Mouse (Mus musculus) intestine, embryonic 16.5 days (tissue): ENCODE measurements at regions not wholly inside any gene's neighbourhood (a gene's known extent, or its start where the extent isn't known, plus 50 kb on each side); places are given as distances from the start of the nearest gene placed in this dataset.

Source experiments
- ATAC-seq: fragments of 200-750 bp; cut with Nextera tagmentation; 2 replicates; pipeline ENCODE4 v1.8.0; 2017; ENCODE audit warnings: moderate TSS enrichment, moderate library complexity
- H3K27ac ChIP-seq: fragments of 300-500 bp; sonication (generic); 2 replicates; pipeline ENCODE4 v1.5.1; 2014; ENCODE audit warnings: mild to moderate bottlenecking, low read length
- H3K27me3 ChIP-seq: fragments of 300-500 bp; sonication (generic); replicated peaks from 2 replicates; pipeline ENCODE4 v1.6.1; 2014; ENCODE audit warnings: low read length, control low read depth, mixed read lengths; ENCODE audit not compliant: control insufficient read depth, insufficient read depth
- H3K36me3 ChIP-seq: fragments of 300-500 bp; sonication (generic); 2 replicates; pipeline ENCODE4 v1.6.1; 2014; ENCODE audit warnings: low read length, control low read depth; ENCODE audit not compliant: control insufficient read depth, insufficient read depth
- H3K4me1 ChIP-seq: fragments of 300-500 bp; sonication (generic); 2 replicates; pipeline ENCODE4 v1.6.1; 2014; ENCODE audit warnings: low read length, control low read depth, mixed read lengths; ENCODE audit not compliant: control insufficient read depth, insufficient read depth
- H3K4me2 ChIP-seq: fragments of 300-500 bp; sonication (generic); 2 replicates; pipeline ENCODE4 v1.6.1; 2014; ENCODE audit warnings: low read depth, low read length, control low read depth
- H3K4me3 ChIP-seq: fragments of 300-500 bp; sonication (generic); 2 replicates; pipeline ENCODE4 v1.5.1; 2014; ENCODE audit warnings: mild to moderate bottlenecking, low read length
- H3K9ac ChIP-seq: fragments of 300-500 bp; sonication (generic); 2 replicates; pipeline ENCODE4 v1.6.1; 2014; ENCODE audit warnings: low read depth, low read length
- H3K9me3 ChIP-seq: fragments of 300-500 bp; sonication (generic); 2 replicates; pipeline ENCODE4 v1.6.1; 2016; ENCODE audit warnings: low read length, control low read depth; ENCODE audit not compliant: control insufficient read depth
- WGBS: fragments of 180-500 bp; shearing (Covaris S2); extraction: QIAGEN DNeasy Blood & Tissue Kit; methylation state at CpG from one replicate; pipeline ENCODE4 v1.1.7; 2014; 5-methylcytosine and 5-hydroxymethylcytosine counted together

DNA sequence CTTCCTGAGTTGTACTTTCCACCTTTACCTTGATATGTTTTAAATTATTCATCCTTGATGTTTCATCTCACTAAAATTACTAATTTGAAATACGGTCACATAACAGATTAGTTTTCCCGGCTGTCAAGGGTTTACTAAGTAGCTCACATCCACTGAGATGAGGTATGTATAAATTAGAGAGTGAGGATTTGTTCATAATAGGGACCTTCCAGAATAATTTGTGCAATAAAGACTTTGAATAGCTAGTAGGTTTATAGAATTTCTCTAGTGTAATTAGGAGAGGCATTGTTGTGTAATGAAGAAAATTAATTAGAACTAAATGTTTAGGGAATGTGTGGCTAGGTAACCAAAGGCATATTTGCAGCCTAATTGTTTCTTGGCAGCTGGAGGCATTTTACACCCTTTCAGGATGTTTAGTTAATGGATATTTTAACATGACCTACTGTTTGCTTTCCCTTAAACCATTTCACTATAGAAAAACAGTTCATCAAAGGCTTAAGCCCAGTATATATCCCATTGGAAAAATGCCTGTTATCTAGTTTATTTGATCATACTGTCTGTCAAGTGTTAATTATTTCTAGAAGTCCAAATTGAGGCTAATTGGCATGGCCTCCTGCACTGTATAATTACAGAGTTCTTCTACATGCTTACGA lies 70.8 kb downstream of the Mat2b start:
- 85% methylated on average over 3 of the region's 3 CpGs for WGBS
- no peak overlapping the region for H3K4me2 ChIP-seq

DNA sequence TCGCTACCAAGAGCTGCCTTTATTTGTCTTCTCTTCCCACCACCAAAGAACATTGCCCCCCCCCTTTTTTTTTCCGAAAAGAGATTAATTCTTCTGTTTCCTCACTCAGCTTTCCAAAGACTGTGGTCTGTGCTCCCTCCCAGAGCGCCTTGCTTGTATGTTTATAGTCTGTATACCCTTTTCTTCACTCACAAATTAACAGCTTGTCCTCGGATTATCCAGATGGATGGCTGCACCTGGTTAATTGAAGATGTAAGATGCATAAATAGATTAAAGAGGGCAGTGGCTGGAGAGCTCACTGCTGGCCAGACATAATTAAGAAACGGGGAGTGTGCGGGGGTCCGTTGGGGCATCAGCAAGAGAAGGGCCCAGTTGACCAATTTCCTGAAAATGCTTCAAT lies 75.0 kb downstream of the Mat2b start:
- Histone ChIP-seq H3K4me2 (no peak overlapping the region), H3K27me3 (no peaks in the 10 kb centered on the region), H3K9ac (no peak overlapping the region), H3K9me3 (no peaks in the 10 kb centered on the region), H3K4me1 (no peaks in the 10 kb centered on the region), H3K27ac (no peak overlapping the region), H3K4me3 (no peak overlapping the region), H3K36me3 (no peaks in the 10 kb centered on the region)
- 68% methylated on average over 7 of the region's 7 CpGs for WGBS
- no peak for ATAC-seq

More for the DNA sequence above, 70.8 kb downstream of the Mat2b start:
- H3K4me1 ChIP-seq, result no peaks in the 10 kb centered on the region
- no peaks in the 10 kb centered on the region for H3K9me3 ChIP-seq
- H3K27ac ChIP-seq, result no peak overlapping the region
- ATAC-seq, result no peak
- no peak overlapping the region for H3K9ac ChIP-seq
- no peaks in the 10 kb centered on the region for H3K27me3 ChIP-seq
- no peak overlapping the region for H3K4me3 ChIP-seq
- H3K36me3 ChIP-seq, result no peaks in the 10 kb centered on the region

GRCm38 (mm10) chr11:40603008-40603407 lies 92.0 kb downstream of the Mat2b start:
- no peaks in the 10 kb centered on the region for H3K27me3 ChIP-seq
- no peak for ATAC-seq
- H3K27ac ChIP-seq, result no peak overlapping the region
- 0 out of 2 replicates have a peak, but pooled peaks cover 6% of the 10 kb centered on the region for H3K4me1 ChIP-seq
- 97% methylated on average over 9 of the region's 9 CpGs for WGBS
- H3K9ac ChIP-seq, result no peak overlapping the region
- no peaks in the 10 kb centered on the region for H3K9me3 ChIP-seq
- no peaks in the 10 kb centered on the region for H3K36me3 ChIP-seq
- no peak overlapping the region for H3K4me3 ChIP-seq
- H3K4me2 ChIP-seq, result no peak overlapping the region

GRCm38 (mm10) chr11:40601572-40601909 lies 93.5 kb downstream of the Mat2b start:
- Histone ChIP-seq H3K9me3 (no peaks in the 10 kb centered on the region), H3K4me3 (no peak overlapping the region), H3K27ac (no peak overlapping the region), H3K4me2 (no peak overlapping the region), H3K9ac (no peak overlapping the region), H3K4me1 (0 out of 2 replicates have a peak, but pooled peaks cover 6% of the 10 kb centered on the region), H3K36me3 (no peaks in the 10 kb centered on the region), H3K27me3 (no peaks in the 10 kb centered on the region)
- WGBS, result 2% methylated on average over 1 of the region's 1 CpGs
- ATAC-seq, result no peak

DNA sequence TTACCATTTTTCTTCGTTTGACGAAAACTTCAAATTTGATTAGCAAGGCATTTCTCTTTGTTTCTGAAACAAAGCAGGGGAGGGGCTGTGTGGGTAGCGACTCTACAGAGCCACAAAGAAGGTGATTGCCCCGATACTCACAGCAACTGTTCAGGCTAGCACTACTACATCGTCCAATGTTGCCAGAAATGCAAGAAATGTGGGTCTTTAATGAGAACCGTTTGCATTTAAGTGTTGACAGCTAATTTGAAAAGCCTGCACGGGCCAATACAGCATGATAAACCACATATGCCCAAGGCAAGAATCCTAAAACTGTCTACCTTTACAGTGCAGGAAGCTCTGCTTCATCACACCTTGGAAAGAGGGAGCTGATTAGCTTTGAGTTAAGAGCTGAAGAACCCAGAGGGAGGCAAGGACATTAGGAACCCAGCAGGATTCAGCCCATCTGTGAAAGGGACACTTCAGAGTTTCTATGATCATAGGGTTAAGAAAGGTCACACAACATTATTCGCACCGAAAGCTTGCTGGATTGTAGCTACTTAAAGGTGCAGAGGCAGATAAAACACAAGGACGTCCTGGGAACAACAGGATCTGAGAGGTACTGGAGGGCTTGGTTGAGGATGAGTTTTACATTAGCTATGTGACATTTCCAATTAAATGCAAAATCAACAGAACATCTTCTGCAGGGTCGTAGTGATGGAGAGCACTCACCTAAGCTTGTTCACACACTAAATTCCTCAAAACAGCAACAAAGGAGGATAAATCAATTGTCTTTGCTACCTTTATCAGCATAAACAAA lies 94.0 kb downstream of the Mat2b start:
- ATAC-seq, result no peak
- Histone ChIP-seq H3K4me1 (0 out of 2 replicates have a peak, but pooled peaks cover 6% of the 10 kb centered on the region), H3K36me3 (no peaks in the 10 kb centered on the region), H3K4me2 (no peak overlapping the region), H3K27me3 (no peaks in the 10 kb centered on the region), H3K27ac (no peak overlapping the region), H3K4me3 (no peak overlapping the region), H3K9ac (no peak overlapping the region), H3K9me3 (no peaks in the 10 kb centered on the region)
- 23% methylated on average over 11 of the region's 11 CpGs for WGBS

- Histone ChIP-seq H3K27ac (no peak overlapping the region), H3K9me3 (no peaks in the 10 kb centered on the region), H3K27me3 (no peaks in the 10 kb centered on the region), H3K36me3 (no peaks in the 10 kb centered on the region), H3K4me3 (no peak overlapping the region), H3K9ac (no peak overlapping the region), H3K4me2 (no peak overlapping the region), H3K4me1 (0 out of 2 replicates have a peak, but pooled peaks cover 6% of the 10 kb centered on the region)
- 7% methylated on average over 15 of the region's 15 CpGs for WGBS
- ATAC-seq, result no peak
Observed at GRCm38 (mm10) chr11:40599956-40600772, 94.8 kb downstream of the Mat2b start.

DNA sequence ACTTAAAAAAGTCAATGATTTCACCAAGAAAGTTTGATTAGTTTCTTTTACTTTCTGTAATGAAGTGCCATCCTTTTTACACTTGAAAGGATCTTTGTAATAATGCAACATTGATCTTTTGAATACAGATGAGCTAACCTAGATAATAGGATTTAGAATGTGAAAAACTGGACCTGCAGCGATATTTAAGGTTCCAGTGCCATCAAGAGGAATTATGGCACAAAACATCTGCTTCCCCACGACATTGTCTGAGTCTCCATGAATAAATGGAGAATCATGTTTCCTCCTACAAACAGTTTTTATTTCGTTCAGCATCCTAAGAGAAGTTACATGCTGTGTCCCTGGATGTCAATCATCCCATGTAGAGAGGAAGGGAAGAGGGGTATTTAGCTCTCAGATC lies 98.7 kb downstream of the Mat2b start:
- no peaks in the 10 kb centered on the region for H3K9me3 ChIP-seq
- H3K9ac ChIP-seq, result no peak overlapping the region
- H3K4me1 ChIP-seq, result 0 out of 2 replicates have a peak, but pooled peaks cover 6% of the 10 kb centered on the region
- no peaks in the 10 kb centered on the region for H3K36me3 ChIP-seq
- H3K4me2 ChIP-seq, result no peak overlapping the region
- 54% methylated on average over 3 of the region's 3 CpGs for WGBS
- H3K4me3 ChIP-seq, result no peak overlapping the region
- H3K27me3 ChIP-seq, result no peaks in the 10 kb centered on the region
- no peak for ATAC-seq
- H3K27ac ChIP-seq, result no peak overlapping the region

DNA sequence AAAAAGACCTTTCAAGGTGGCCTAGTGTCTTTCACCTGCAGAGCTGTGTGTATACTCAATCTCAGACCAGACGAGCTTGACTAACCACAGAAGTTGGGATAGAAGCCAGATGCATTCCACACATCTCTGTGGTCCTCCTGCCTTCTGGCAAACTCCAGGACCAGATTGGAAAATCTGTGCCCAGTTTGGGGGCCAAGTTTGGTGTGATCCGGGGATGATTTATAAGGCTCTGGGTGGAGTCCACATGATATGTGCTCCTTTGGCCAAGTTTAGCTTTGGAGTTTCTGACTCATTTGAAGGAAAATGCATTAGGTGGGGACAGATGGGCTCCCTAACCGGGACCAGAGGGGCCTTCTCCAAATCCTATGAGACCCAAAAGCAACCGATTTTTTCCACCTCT lies 102.9 kb downstream of the Mat2b start:
- Histone ChIP-seq H3K27ac (no peak overlapping the region), H3K27me3 (no peaks in the 10 kb centered on the region), H3K9me3 (no peaks in the 10 kb centered on the region), H3K36me3 (no peaks in the 10 kb centered on the region), H3K4me2 (no peak overlapping the region), H3K4me1 (no peaks in the 10 kb centered on the region), H3K4me3 (no peak overlapping the region), H3K9ac (no peak overlapping the region)
- no peak for ATAC-seq
- 69% methylated on average over 4 of the region's 4 CpGs for WGBS

DNA sequence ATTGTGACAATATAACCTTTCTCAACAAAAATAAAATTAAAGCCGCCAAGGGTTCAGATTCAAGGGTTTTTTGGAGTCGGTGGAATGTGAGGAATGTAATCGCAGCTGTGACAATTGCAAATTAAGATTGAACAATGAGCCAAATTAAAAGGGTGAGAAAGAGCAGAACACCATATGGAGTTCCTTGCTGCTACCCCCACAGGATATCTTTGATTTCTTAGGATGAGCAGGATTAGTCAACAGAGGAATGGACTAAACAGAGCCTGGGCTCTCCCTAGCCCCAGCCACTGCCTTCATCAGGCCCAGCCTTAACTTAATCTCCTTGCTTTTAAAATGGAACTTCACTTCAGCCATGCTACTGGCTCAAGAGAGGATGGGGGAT lies 121.3 kb downstream of the Mat2b start:
- 25% methylated on average over 3 of the region's 3 CpGs for WGBS
- no peaks in the 10 kb centered on the region for H3K27me3 ChIP-seq

More for the DNA sequence above, 121.3 kb downstream of the Mat2b start:
- no peak for ATAC-seq
- no peaks in the 10 kb centered on the region for H3K4me1 ChIP-seq
- no peak overlapping the region for H3K4me3 ChIP-seq
- H3K9ac ChIP-seq, result no peak overlapping the region
- H3K9me3 ChIP-seq, result no peaks in the 10 kb centered on the region
- no peak overlapping the region for H3K4me2 ChIP-seq
- H3K36me3 ChIP-seq, result no peaks in the 10 kb centered on the region
- no peak overlapping the region for H3K27ac ChIP-seq
